Mouse (Mus musculus) limb, embryonic 10.5 days (tissue): ENCODE data around the gene Ppp1r11. TPM values are rescaled to one million over a fixed set of nuclear protein-coding genes. Genes with fewer than 3 reads are reported as not detected.

Experiments used
- DNase-seq: peaks from one replicate; pipeline ENCODE4 v3.0.0-alpha.2; 2017; ENCODE audit warnings: low spot score
- H3K27ac ChIP-seq: fragments of 300-500 bp; sonication (generic); 2 replicates; pipeline ENCODE4 v1.5.1; 2016; ENCODE audit warnings: mild to moderate bottlenecking
- H3K27me3 ChIP-seq: fragments of 300-500 bp; sonication (generic); 2 replicates; pipeline ENCODE4 v1.6.1; 2016; ENCODE audit warnings: low read depth, mild to moderate bottlenecking; ENCODE audit not compliant: poor library complexity, severe bottlenecking
- H3K36me3 ChIP-seq: fragments of 300-500 bp; sonication (generic); 2 replicates; pipeline ENCODE4 v1.6.1; 2016; ENCODE audit warnings: mild to moderate bottlenecking, moderate library complexity
- H3K4me1 ChIP-seq: fragments of 300-500 bp; sonication (generic); 2 replicates; pipeline ENCODE4 v1.6.1; 2016
- H3K4me3 ChIP-seq: fragments of 300-500 bp; sonication (generic); 2 replicates; pipeline ENCODE4 v1.5.1; 2016; ENCODE audit warnings: mild to moderate bottlenecking, moderate library complexity
- H3K9me3 ChIP-seq: fragments of 300-500 bp; sonication (generic); replicated peaks from 2 replicates; pipeline ENCODE4 v1.6.1; 2016; ENCODE audit warnings: mild to moderate bottlenecking
- WGBS: fragments of 180-500 bp; shearing (Covaris S2); methylation state at CpG from one replicate; pipeline ENCODE4 v1.1.7; 2016; 5-methylcytosine and 5-hydroxymethylcytosine counted together
- polyA plus RNA-seq: library from polyadenylated mRNA; unstranded; fragments of >200 nt; fragmentation: Nextera tagmentation; extraction: Ambion mirVana; gene quantifications from 2 replicates; pipeline ENCODE4 v1.2.1, GENCODE M21; 2016

Ppp1r11 gene
- polyA plus RNA-seq, 1 experiment from 2014 or later: 152 TPM

DNA sequence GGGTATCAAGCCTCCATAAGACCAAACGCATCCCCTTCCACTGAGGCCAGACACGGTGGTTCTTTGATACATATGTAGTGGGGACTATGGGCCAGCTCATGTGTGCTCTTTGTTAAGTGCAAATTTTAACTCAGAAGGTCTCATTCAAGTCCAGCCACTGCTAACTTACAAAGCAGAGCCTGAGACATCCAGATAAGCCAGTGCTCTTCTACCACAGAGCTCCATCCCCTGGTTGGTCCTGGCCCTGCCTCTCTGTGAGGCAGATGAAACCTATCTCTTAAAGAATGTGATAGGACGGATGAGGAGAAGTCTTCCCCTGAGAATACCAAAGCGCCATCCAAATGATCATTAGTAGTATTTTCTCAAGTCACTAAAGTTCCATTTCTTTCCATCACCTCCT, 52.2 kb downstream of the Ppp1r11 start:
- no peak overlapping the region for H3K27ac ChIP-seq
- 84% methylated on average over 4 of the region's 4 CpGs for WGBS
- no peak overlapping the region for H3K4me3 ChIP-seq
- no peaks in the 10 kb centered on the region for H3K36me3 ChIP-seq
- H3K4me1 ChIP-seq: no peaks in the 10 kb centered on the region
- no peak for DNase-seq
- no peaks in the 10 kb centered on the region for H3K27me3 ChIP-seq
- no peaks in the 10 kb centered on the region for H3K9me3 ChIP-seq

Other genes starting within 250 kb of the Ppp1r11 start
- not detected in 2 replicates for gene H2-M10.5, start 178.8 kb downstream of the Ppp1r11 start, polyA plus RNA-seq
- gene H2-M10.6, start 139.6 kb downstream of the Ppp1r11 start, polyA plus RNA-seq: not detected in 2 replicates
- gene Trim26, start 114.6 kb downstream of the Ppp1r11 start, polyA plus RNA-seq: 36.7 and 48.1 TPM in 2 replicates
- gene Trim15, start 84.5 kb downstream of the Ppp1r11 start, polyA plus RNA-seq: 0.18 and 0.30 TPM in 2 replicates
- 5.1 and 5.8 TPM in 2 replicates for gene Trim10, start 82.2 kb downstream of the Ppp1r11 start, polyA plus RNA-seq
- gene Trim40, start 61.6 kb downstream of the Ppp1r11 start, polyA plus RNA-seq: not detected in 2 replicates
- not detected in 2 replicates for gene Trim31, start 53.6 kb downstream of the Ppp1r11 start, polyA plus RNA-seq
- gene Rnf39, start 8.8 kb downstream of the Ppp1r11 start, polyA plus RNA-seq: 0.13 and 0.45 TPM in 2 replicates
- gene Znrd1, start 6.8 kb upstream of the Ppp1r11 start, polyA plus RNA-seq: 107 and 114 TPM in 2 replicates
- 8.9 and 9.5 TPM in 2 replicates for gene Znrd1as, start 6.9 kb upstream of the Ppp1r11 start, polyA plus RNA-seq
- not detected in 2 replicates for gene 2410137M14Rik, start 29.5 kb upstream of the Ppp1r11 start, polyA plus RNA-seq
- gene H2-M5, start 37.8 kb upstream of the Ppp1r11 start, polyA plus RNA-seq: 0.55 and 1.2 TPM in 2 replicates
- 69.9 and 92.6 TPM in 2 replicates for gene Zfp57, start 49.4 kb upstream of the Ppp1r11 start, polyA plus RNA-seq
- gene Mog, start 71.7 kb upstream of the Ppp1r11 start, polyA plus RNA-seq: 0.08 and 0.20 TPM in 2 replicates
- gene Gabbr1, start 94.2 kb upstream of the Ppp1r11 start, polyA plus RNA-seq: 6.6 and 9.0 TPM in 2 replicates
- 0.06 TPM in 1 of 2 replicates, not detected in the other for gene Olfr90, start 136.8 kb upstream of the Ppp1r11 start, polyA plus RNA-seq
- 0.05 TPM in 1 of 2 replicates, not detected in the other for gene Olfr91, start 146.5 kb upstream of the Ppp1r11 start, polyA plus RNA-seq
- not detected in 2 replicates for gene Olfr92, start 168.3 kb upstream of the Ppp1r11 start, polyA plus RNA-seq
- not detected in 2 replicates for gene Olfr93, start 209.8 kb upstream of the Ppp1r11 start, polyA plus RNA-seq
- gene Ubd, start 242.2 kb upstream of the Ppp1r11 start, polyA plus RNA-seq: not detected in 2 replicates
- not detected in 2 replicates for gene Olfr94, start 249.3 kb upstream of the Ppp1r11 start, polyA plus RNA-seq